Mouse (Mus musculus) spleen, postnatal 10 days (tissue): Measurements from ENCODE around the gene Abcb9.

Experiments
- DNase-seq, 2 experiments: peaks; one replicate each; pipeline ENCODE4 v3.0.0; 2021 to 2022; ENCODE audit warnings: low spot score in 2 of 2

Gene Abcb9

GRCm38 (mm10) chr5:124095596-124096232 is at the start of gene Abcb9:
TSS of gene Abcb9 (minus strand) at chr5:124095798.
- DNase-seq: peak; percentile 100

DNA sequence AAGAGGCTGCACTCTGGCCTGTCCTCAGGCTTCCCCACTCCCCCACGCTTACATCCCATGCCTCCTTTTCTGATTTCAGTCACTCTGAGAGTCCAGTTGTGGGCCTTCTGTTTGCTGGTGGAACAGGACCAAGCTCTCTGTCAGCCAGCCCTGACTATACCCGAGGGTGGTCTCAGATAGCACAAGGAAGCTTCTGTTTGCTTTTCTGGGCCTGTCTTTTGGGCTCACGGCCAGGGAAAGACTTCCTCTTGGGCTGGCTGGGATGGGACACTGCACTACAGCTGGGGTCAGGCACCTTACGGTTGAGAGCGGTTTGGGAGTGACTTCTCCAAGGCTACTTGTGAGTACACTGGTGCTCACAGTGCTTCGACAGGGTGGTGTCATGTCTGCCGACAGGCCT is 42.5 kb upstream of the Abcb9 start:
- no peak for DNase-seq

- no peak for DNase-seq
These were observed 38.7 kb upstream of the Abcb9 start for GRCm38 (mm10) chr5:124134261-124134660.

GRCm38 (mm10) chr5:124125093-124125492 is 29.5 kb upstream of the Abcb9 start:
- DNase-seq: no peak

GRCm38 (mm10) chr5:124122357-124122756 is 26.8 kb upstream of the Abcb9 start:
- no peak for DNase-seq

- DNase-seq: no peak
These were observed 23.6 kb upstream of the Abcb9 start for GRCm38 (mm10) chr5:124119204-124119603.

GRCm38 (mm10) chr5:124115990-124116845 is 20.6 kb upstream of the Abcb9 start, which contains the start of gene Arl6ip4:
TSS of gene Arl6ip4 (plus strand) at chr5:124116089.
- peak; percentile 81 to 86 for DNase-seq

GRCm38 (mm10) chr5:124115531-124115930 is 19.9 kb upstream of the Abcb9 start:
- no peak for DNase-seq

DNA sequence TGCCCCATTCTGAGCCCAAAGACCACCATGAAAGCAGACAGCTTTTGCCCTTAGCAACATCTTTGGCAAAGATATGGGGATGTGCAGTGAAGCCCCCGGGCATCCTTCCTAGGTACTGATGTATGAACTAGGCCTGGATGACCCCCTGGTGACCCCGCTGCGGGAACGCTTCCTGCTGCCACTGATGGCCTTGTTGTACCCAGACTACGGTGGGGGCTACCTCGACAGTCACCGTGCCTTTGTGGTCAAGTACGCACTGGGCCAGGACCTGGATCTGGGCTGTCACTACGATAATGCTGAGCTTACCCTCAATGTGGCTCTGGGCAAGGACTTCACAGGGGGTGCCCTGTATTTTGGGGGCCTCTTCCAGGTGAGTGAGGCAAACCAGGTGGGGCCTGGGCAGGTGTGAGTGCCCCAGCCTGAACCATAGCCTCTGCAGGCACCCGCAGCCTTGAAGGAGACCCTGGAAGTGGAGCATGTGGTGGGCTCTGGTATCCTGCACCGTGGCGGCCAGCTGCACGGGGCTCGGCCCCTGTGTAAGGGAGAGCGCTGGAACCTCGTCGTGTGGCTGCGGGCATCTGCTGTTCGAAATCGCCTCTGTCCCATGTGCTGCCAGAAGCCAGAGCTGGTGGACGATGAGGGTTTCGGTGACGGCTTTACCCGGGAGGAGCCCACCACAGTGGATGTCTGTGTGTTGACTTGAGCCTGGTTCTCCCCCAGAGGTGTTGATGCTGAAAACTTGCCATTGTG is 18.9 kb upstream of the Abcb9 start:
- peak in 1 of 2 experiments; percentile 21 for DNase-seq

GRCm38 (mm10) chr5:124113030-124113429 is 17.4 kb upstream of the Abcb9 start:
- peak; percentile 55 to 83 for DNase-seq

DNA sequence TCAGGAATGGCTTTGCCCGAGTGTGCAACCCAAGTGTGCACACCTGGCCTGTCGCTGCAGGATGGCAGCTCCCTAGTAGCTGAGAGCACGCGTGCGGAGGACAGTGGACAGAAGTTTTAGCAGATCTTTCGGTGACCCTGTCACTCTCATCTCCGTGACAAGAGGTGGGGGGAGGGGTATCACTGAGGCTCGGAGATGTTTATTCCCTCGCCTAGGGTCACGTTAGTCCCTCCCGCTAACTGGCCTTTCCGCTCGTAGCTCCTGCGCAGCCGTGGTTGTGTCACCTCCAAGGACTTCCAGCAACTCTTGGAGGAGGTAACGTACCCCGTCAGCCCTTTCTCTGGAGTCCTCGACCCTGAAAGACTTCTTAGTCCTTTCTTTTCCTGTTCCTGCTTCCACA is 16.9 kb upstream of the Abcb9 start:
- peak in 1 of 2 experiments; percentile 51 for DNase-seq

- peak; percentile 90 to 97 for DNase-seq
These were observed 16.3 kb upstream of the Abcb9 start, which contains the start of gene Ogfod2 for GRCm38 (mm10) chr5:124111742-124112497. TSS of gene Ogfod2 (plus strand) at chr5:124112297.

GRCm38 (mm10) chr5:124111077-124111741 is 15.6 kb upstream of the Abcb9 start:
- peak; percentile 56 to 79 for DNase-seq

DNA sequence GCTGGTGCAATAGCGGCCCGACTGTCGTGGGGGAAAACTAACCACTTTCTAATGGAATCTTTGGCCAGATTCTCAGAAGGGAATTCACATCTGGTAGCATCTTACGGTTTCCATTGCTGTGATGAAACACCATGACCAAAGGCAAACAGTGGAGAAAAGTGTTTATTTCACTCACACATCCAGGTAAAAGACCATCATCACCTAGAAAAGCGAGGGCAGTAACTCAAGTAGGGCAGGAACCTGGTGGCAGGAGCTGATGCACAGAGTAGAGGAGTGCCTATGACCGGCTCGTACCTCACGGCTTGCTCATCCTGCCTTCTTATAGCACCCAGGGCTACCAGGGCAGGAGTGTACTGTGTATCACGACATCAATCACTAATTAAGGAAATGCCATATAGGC is 8.0 kb upstream of the Abcb9 start:
- no peak for DNase-seq

- DNase-seq: no peak
These were observed 7.4 kb upstream of the Abcb9 start for GRCm38 (mm10) chr5:124103020-124103419.

- no peak for DNase-seq
These were observed 6.7 kb upstream of the Abcb9 start for GRCm38 (mm10) chr5:124102326-124102725.

- no peak for DNase-seq
These were observed 4.8 kb upstream of the Abcb9 start for GRCm38 (mm10) chr5:124100128-124101044.

GRCm38 (mm10) chr5:124098923-124099322 is 3.3 kb upstream of the Abcb9 start:
- no peak for DNase-seq

- peak; percentile 66 to 75 for DNase-seq
These were observed 469 bp downstream of the Abcb9 start for GRCm38 (mm10) chr5:124095077-124095581.
